Mouse (Mus musculus): ENCODE data around the gene Carns1. TPM values are rescaled to one million over a fixed set of nuclear protein-coding genes. Genes with fewer than 3 reads are reported as not detected.

Carns1 gene
- total and polyA plus RNA-seq, 3 experiments = 1.7 to 4.0 (median 3.8) TPM

GRCm38 (mm10) chr19:4144550-4145498, 30.5 kb downstream of the Carns1 start (continued):
- 0 out of 2 replicates have a peak, but pooled peaks have one; percentile 23 for TF ChIP-seq CHD1 (IDR thresholded peaks at IDR 0.05; ENCODE audit: low read depth, low read length)
- TF ChIP-seq POLR2A (IDR thresholded peaks at IDR 0.05; ENCODE audit: low read depth, low read length) = 0 out of 2 replicates have a peak, but pooled peaks have one; percentile 29
- TF ChIP-seq USF1 (IDR thresholded peaks at IDR 0.05; ENCODE audit: low read depth, low read length) = no peak
- no peak for TF ChIP-seq KAT2A (IDR thresholded peaks at IDR 0.05; ENCODE audit: insufficient replicate concordance, low read length)
- 0 out of 2 replicates have a peak, but pooled peaks have one; percentile 29 for TF ChIP-seq TBP (conservative IDR thresholded peaks at IDR 0.05; ENCODE audit: low read depth, low read length)
- no peak; the same call in 1 of the 2 replicates for TF ChIP-seq SIN3A (IDR thresholded peaks at IDR 0.05; ENCODE audit: low read length)
- no peak for TF ChIP-seq SMC3 (IDR thresholded peaks at IDR 0.05; ENCODE audit: low read depth, low read length)
- TF ChIP-seq MAFK (IDR thresholded peaks at IDR 0.05; ENCODE audit: insufficient replicate concordance, low read length) = no peak
- TF ChIP-seq JUND (conservative IDR thresholded peaks at IDR 0.05; ENCODE audit: low read depth, low read length) = peak; percentile 44; the same call in 1 of the 2 replicates
- TF ChIP-seq NRF1 (IDR thresholded peaks at IDR 0.05; ENCODE audit: low read depth, low read length) = no peak

GRCm38 (mm10) chr19:4143759-4144268, 31.5 kb downstream of the Carns1 start, which contains the start of gene Cabp4:
Cabp4 (minus strand) TSS chr19:4144033.
- peak within 1 kb of the TSS; percentile 90 for H3K27ac ChIP-seq (ENCODE audit: insufficient read depth, low read depth)
- in situ Hi-C loops (cut with MboI; ENCODE audit: low pct_ligation_motif_present, low pct_unique_long_range_greater_than_20kb, low sequenced_read_pairs) (no loop called here), dilution Hi-C loops (cut with MboI; ENCODE audit: extremely low pct_ligation_motif_present, extremely low pct_unique_long_range_greater_than_20kb, low sequenced_read_pairs) (no loop called here)
- TF ChIP-seq ELF1 (IDR thresholded peaks at IDR 0.05; ENCODE audit: low read depth, low read length) (0 out of 2 replicates have a peak, but pooled peaks have one; percentile 26), MAZ (IDR thresholded peaks at IDR 0.05; ENCODE audit: low read depth, low read length) (no peak), IRF4 (IDR thresholded peaks at IDR 0.05; ENCODE audit: low read depth, low read length) (peak; percentile 53; the same call in 1 of the 2 replicates), USF2 (conservative IDR thresholded peaks at IDR 0.05; ENCODE audit: low read depth, low read length) (no peak), NRF1 (IDR thresholded peaks at IDR 0.05; ENCODE audit: low read depth, low read length) (0 out of 2 replicates have a peak, but pooled peaks have one; percentile 1), POLR2A (IDR thresholded peaks at IDR 0.05; ENCODE audit: low read depth, low read length) (no peak), POLR2AphosphoS2 (IDR thresholded peaks at IDR 0.05; ENCODE audit: low read depth, low read length) (no peak), TCF12 (IDR thresholded peaks at IDR 0.05; ENCODE audit: low read depth, low read length) (no peak), MYC (IDR thresholded peaks at IDR 0.05; ENCODE audit: low read depth, low read length) (no peak), EP300 (IDR thresholded peaks at IDR 0.05; ENCODE audit: low read length) (peak; percentile 50)
- peaks cover 0 to 34% of the 10 kb centered on the region in 2 experiments for H3K36me3 ChIP-seq (replicated peaks in 1 of 2; ENCODE audit: control insufficient read depth in 1 of 2, insufficient read depth in 1 of 2, low read length in 1 of 2)
- H3K9me3 ChIP-seq (replicated peaks; ENCODE audit: low read length) = peaks cover 5% of the 10 kb centered on the region
- H3K9ac ChIP-seq (ENCODE audit: insufficient read depth, low read depth) = peak within 1 kb of the TSS; percentile 47
- no peaks in the 10 kb centered on the region for H3K27me3 ChIP-seq (replicated peaks)
- peaks cover 41 to 88% of the 10 kb centered on the region in 2 experiments for H3K4me1 ChIP-seq (ENCODE audit: control insufficient read depth in 1 of 2, insufficient read depth in 2 of 2)
- H3K4me3 ChIP-seq (replicated peaks in 1 of 3; ENCODE audit: low read depth in 2 of 3, low read length in 2 of 3, poor library complexity in 1 of 3) = peak within 1 kb of the TSS in 2 of 3 experiments; percentile 9 to 57
- H3K4me2 ChIP-seq (ENCODE audit: insufficient read depth, low read depth, poor library complexity, severe bottlenecking) = peak within 1 kb of the TSS; percentile 5; the same call in 1 of the 2 replicates
- peaks cover 6% of the 10 kb centered on the region for H3K79me2 ChIP-seq (replicated peaks; ENCODE audit: control insufficient read depth, extremely low read depth, insufficient read depth, poor library complexity, severe bottlenecking)
- peak; percentile 29 for DNase-seq (ENCODE audit: extremely low read depth)
